Mouse (Mus musculus): ENCODE measurements around the gene Cd2bp2.

GRCm38 (mm10) chr7:127208295-127208552, 12.4 kb upstream of the Cd2bp2 start, which contains the start of gene Tbc1d10b:
- TF ChIP-seq CTCF (IDR thresholded peaks at IDR 0.05; ENCODE audit: borderline replicate concordance, control insufficient read depth, extremely low read depth, insufficient read depth, low read length, poor library complexity): no peak
- no peak for TF ChIP-seq POLR2A (IDR thresholded peaks at IDR 0.05; ENCODE audit: control insufficient read depth, extremely low read depth, insufficient read depth, low read length, poor library complexity)

All from thymus, adult 2 months (tissue).